Mouse (Mus musculus) cerebellum, adult 11 months (tissue): Measurements from ENCODE around the gene Clca3b.
"Not testable (repeated sequence)": the region's sequence is repeated elsewhere in the genome, so short reads cannot be mapped to it uniquely, and the experiment has no call there.

Source experiments
- DNase-seq: peaks from one replicate; pipeline ENCODE4 v3.0.0; 2022

Gene Clca3b

DNA sequence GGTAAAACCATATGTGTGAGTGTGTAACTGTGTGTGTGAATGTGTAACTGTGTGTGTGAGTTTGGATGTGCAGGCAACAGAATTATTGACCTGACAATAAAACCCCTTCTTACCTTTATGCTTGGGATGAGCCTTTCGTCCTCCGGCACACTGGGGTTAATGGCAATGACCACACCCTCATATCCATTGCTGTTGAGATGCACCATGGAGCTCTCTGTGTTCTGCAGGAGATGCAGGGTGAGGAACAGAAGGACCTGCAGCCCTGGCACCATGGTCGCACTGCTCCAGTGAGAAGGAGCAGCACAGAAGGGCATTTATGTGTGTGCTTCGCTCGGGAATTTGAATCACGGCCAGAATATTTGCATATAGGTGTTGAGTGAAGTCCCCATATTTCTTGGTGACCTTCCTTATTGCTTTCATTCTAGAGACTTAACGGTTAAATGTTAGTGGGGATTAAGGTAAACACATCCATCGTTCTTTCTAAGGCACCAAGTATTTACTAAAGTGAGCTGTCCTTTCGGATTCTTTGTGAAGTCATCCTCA lies at the start of gene Clca3b:
Gene Clca3b, minus strand, starts transcription at position 344 of the 543 bp plus-strand sequence.
- DNase-seq = not testable (repeated sequence)

DNA sequence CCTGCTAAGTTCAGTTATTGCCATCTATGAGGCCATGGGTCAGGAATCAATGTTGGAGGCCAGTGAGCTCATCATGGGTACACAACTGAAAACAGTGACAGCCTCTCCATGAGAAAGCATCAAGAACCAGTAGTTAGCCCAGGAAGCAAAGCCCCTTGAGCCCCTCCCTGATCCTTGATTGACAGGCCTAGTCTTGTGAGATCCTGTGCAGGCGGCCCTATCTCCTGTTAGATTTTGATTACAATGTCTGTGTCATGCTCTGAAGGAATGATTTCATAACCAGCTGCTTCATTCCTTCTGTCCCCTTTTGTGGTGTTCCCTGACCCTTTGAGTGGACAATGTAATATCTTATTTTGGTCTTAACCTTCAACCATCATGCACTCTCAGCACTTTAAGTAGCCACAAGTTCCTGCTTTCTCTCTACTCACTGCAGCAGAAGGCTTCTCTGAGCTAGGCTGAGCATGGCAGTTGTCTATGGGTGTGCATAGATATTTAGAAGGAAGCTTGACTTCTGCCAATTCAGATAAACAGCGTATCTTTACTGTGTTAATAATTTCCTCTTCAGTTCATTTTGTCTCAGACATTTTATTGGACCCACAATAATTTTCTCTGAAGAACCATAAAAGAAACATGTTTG lies 48.0 kb upstream of the Clca3b start:
- no peak for DNase-seq

DNA sequence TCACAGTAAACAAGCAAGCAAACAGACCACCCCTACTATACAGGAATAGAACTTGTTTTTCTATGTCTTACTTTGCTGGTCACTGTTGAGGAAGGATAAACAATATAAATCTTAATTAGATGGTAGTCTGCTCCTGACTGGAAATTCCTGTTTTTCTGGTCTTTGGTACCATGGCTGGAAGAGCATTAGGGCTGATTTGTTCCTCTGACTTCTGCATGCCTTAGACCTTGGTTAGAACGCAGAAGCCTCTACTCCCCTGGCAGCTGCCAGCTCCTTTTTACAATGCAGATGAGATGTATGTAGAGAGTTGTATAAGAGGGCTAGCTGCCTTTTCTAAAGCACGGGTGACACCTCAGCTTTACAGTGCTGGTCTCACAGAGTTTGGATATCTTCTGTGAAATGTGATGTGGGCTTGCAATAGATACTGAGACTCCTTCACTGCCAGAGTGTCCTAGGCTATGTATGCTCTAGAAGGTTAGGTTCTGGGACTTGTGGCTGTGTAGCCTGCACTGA lies 41.1 kb upstream of the Clca3b start:
- DNase-seq = no peak

DNA sequence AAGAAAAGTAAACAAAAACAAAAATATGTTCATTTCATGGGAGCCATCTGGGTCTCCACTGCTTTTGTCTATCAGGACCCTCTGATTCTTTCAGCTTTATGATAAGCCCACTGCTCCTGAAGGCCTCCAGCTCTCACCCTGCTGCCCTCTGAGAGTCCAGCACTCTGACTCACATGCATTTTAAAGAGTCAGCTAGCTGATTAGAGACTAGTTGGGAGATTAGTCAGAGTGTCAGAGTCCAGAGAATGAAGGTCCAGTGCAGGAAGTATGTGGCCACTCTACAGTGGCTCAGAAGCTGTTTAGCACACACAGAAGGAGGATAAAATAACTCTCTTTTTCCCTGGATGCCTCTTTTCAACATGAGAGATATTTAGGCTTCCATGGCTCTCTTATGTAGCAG lies 37.8 kb upstream of the Clca3b start:
- DNase-seq = no peak

GRCm38 (mm10) chr3:144872012-144872411 lies 22.9 kb upstream of the Clca3b start:
- DNase-seq = not testable (repeated sequence)

- DNase-seq = no peak
These were observed 427 bp upstream of the Clca3b start for GRCm38 (mm10) chr3:144849584-144849983.

DNA sequence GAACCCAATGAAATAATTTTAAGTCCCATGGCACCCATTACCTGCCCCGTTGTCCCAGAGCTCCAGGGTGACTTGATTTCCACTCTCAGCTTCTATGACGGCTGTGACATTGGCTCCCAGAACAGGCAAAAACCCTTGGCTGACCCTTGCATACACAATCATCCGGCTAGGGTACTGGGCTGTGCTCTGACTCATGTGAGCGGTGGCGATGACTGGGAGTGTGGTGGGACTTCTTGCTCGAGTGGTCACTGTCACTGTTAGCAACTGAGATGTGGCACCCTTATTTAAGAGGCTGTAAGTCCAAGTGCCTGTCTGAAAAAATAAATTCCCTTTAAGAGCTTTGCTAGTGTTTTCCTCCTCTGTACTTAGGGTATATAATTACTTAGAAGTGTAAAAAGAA lies 21.9 kb downstream of the Clca3b start:
- DNase-seq = no peak

- DNase-seq = peak; percentile 39
These were observed 24.0 kb downstream of the Clca3b start for GRCm38 (mm10) chr3:144825151-144825550.

- no peak for DNase-seq
These were observed 25.8 kb downstream of the Clca3b start for GRCm38 (mm10) chr3:144823331-144823730.

DNA sequence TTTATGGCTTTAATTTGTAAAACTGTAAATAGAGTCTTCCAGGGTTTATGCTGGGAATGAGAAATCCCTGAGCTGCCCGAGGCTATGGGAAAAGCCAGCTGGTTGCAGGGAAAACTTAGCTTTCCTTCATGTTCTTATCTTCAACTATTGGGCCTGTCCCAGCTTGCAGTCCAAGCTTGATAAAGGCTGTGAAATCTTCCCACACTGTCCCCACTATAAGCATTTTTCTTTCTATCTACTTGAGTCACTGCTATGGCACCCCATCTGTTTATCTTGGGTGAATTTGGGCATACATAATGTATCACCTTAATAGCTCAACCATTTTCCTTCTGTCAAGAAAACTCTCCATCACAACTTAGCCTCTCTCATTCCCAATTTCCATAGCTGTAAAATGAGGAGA lies 28.5 kb downstream of the Clca3b start:
- DNase-seq = no peak

GRCm38 (mm10) chr3:144819219-144819618 lies 29.9 kb downstream of the Clca3b start, which contains the start of gene Clca3a2:
Gene Clca3a2, minus strand, starts transcription at chr3:144819494.
- not testable (repeated sequence) for DNase-seq

DNA sequence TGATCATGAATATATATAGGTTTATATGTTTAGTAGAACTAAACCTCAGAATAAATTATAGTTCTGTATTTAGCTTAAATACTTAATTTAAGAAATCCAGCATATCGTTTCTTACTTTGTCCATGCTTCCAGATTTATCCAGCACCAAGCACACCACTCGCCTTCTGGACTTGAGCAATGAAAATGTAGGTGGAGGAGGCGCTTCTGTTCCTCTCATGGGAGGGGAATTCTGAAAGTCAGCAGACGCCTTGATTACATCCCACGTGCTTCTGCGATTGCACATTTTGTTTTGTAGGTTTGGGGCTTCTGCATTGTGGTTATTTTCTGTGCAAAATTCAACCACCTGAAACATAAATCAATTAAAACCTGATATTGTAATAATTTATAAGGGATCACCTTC lies 35.8 kb downstream of the Clca3b start:
- DNase-seq = not testable (repeated sequence)

DNA sequence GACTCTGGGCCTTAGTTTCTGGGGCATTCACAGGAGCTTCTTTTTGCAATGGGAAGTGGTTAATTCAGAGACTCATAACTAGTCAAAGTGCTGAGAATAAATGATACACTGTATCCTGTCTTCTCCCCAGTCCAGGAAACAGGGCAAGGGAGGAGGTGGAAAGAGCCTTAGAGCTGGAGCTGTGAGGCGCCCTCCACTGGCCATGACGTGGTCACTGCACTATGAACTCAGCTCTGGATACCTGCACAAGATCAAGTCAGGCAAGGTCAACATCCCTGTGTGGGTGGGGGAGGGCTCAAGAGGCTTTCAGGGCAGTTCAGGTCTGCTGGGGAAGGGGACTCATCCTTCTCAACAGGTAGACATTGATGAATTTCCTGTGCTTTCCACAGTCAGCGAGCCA lies 37.3 kb downstream of the Clca3b start:
- DNase-seq = no peak

DNA sequence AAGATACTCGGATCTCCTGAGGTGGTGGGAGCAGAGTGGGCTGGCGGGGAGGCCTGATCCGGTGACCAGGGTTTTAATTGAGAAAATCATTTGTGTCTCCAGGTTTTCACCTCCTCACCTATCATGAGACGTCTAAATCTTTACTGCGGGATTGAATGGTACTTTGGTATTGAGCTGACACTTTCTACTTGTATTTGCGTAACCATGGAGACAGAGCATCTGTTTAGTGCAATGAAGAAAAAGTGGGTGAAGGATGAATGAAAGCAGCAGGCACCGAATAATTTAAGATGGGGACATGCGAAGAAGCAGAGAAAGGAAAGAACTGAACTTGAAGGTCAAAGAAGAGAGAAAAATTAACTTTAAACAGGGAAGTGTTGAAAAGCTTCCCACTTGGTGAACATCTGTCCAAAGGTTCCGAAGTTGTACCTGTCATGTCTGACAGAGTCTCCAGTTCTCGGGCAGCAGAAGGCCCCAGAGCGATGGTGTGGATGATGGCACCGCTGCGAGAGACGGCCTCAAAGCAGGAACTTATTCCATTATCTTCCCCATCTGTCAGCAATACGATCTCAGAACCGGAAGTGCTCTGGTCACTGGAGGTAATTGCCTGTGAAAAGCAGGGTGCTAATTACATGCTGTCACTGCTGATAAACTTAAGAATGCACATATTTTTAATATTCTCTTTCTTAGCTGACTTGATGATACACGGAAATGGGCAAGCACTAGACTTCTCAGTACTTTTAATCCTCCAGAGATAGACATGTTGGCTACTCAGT lies 40.8 kb downstream of the Clca3b start:
- DNase-seq = not testable (repeated sequence)

GRCm38 (mm10) chr3:144806626-144807025 lies 42.5 kb downstream of the Clca3b start:
- not testable (repeated sequence) for DNase-seq

DNA sequence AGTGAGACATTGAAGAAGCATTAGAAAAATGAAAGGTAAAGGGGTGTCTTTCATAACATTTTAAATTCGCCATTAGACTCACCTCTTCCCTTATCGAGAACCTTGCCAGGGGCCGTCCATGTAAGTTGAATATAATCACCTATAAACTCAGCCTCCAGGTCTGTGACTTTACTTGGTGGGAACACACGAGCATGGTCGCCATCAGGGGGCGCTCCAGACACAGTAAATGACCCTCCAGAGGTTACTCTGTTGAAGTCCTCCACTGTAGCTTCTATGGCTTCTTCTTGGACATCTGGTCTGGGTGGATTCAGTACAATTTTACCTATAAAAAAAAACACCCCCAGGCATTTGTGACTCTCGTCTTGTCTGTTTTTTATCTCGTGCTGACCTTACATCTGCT lies 47.3 kb downstream of the Clca3b start:
- no peak for DNase-seq

GRCm38 (mm10) chr3:144785181-144786148 lies 63.7 kb downstream of the Clca3b start:
- no peak for DNase-seq
